Comparison of ENCODE assay signal across 7 mouse cellular contexts in the genomic region with DNA sequence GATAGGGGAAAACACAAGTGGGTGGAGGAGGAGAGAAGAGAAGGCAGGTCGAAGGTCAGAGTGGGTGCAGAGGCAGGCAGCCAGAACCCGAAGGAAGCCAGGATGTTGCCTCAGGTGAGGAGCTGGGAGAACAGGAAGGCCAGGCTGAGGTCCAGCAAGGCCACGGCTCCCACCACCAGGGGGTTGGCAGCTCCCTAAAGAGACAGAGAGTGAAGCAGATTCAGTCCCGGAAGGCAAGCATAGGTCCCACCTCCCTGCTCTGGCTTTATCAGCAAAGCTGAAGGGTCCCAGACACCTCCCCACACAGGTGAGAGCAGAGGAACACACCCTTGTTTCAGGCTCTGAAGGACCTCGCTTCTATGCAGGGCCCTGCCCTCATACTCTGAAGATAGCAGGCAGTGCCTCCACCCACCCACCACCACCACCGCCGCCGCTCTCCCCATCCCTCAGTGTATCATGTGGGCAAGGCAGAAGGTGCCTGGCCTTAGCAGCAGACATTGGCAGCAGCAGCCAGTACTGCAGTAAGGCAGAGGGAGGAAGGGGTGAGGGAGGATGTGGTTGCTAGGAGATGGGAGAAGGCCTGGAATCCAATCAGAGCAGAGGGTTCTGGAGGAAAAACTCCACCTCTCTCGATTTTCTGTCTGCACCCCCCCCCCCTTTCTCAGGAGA. TPM values are rescaled to one million over a fixed set of nuclear protein-coding genes. Genes with fewer than 3 reads are reported as not detected.
DNase-seq lines count a peak whose midpoint lies in the region; ATAC-seq lines count a peak whose summit lies in the region.

No protein-coding gene starts in this region.

- no peaks in the 10 kb centered on the region for H3K36me3 ChIP-seq in forebrain, embryonic 12.5 days (replicated peaks)
- peaks cover 3% of the 10 kb centered on the region; the same call in 1 of the 2 replicates for H3K36me3 ChIP-seq in neural tube, embryonic 14.5 days (ENCODE audit: control insufficient read depth, insufficient read depth, low read length)
- H3K36me3 ChIP-seq in kidney, embryonic 16.5 days (ENCODE audit: insufficient read depth, low read length): 0 out of 2 replicates have a peak, but pooled peaks cover 2% of the 10 kb centered on the region

- intact Hi-C loops in gastrocnemius, postnatal 36 days (cut with DNase I): loop anchor here (10.0 kb wide), 1 partner anchor 404 kb away; no protein-coding TSS in a partner anchor

- 0 out of 2 replicates have a peak overlapping the region, but pooled peaks have one; percentile 5 for H3K4me3 ChIP-seq in forebrain, embryonic 12.5 days (replicated peaks)
- H3K4me3 ChIP-seq in neural tube, embryonic 14.5 days (ENCODE audit: low read depth, low read length): no peak overlapping the region
- no peak overlapping the region for H3K4me3 ChIP-seq in kidney, embryonic 16.5 days (ENCODE audit: low read length)

- H3K4me1 ChIP-seq in forebrain, embryonic 12.5 days: peaks cover 50% of the 10 kb centered on the region
- H3K4me1 ChIP-seq in neural tube, embryonic 14.5 days (ENCODE audit: control insufficient read depth, insufficient read depth, low read length): peaks cover 20% of the 10 kb centered on the region
- peaks cover 19% of the 10 kb centered on the region for H3K4me1 ChIP-seq in kidney, embryonic 16.5 days (ENCODE audit: insufficient read depth, low read length)

- H3K27me3 ChIP-seq in forebrain, embryonic 12.5 days: peaks cover 35% of the 10 kb centered on the region
- peaks cover under 1% of the 10 kb centered on the region; the same call in 1 of the 2 replicates for H3K27me3 ChIP-seq in neural tube, embryonic 14.5 days (ENCODE audit: control insufficient read depth, insufficient read depth, low read length)
- peaks cover 31% of the 10 kb centered on the region for H3K27me3 ChIP-seq in kidney, embryonic 16.5 days (ENCODE audit: insufficient read depth, low read length)

- H3K27ac ChIP-seq in forebrain, embryonic 12.5 days: peak overlapping the region; percentile 80
- peak overlapping the region; percentile 17; the same call in 1 of the 2 replicates for H3K27ac ChIP-seq in neural tube, embryonic 14.5 days (ENCODE audit: low read depth, low read length)
- H3K27ac ChIP-seq in kidney, embryonic 16.5 days (ENCODE audit: low read length): no peak overlapping the region

- H3K9ac ChIP-seq in forebrain, embryonic 12.5 days: peak overlapping the region; percentile 26; the same call in 1 of the 2 replicates
- H3K9ac ChIP-seq in neural tube, embryonic 14.5 days (replicated peaks; ENCODE audit: low read depth, low read length): peak overlapping the region; percentile 28; the same call in 1 of the 2 replicates
- H3K9ac ChIP-seq in kidney, embryonic 16.5 days (replicated peaks; ENCODE audit: low read length): no peak overlapping the region

- WGBS in forebrain, embryonic 12.5 days: 44% methylated on average over 9 of the region's 9 CpGs
- WGBS in neural tube, embryonic 14.5 days: 42% methylated on average over 9 of the region's 9 CpGs
- WGBS in kidney, embryonic 16.5 days: 44% methylated on average over 9 of the region's 9 CpGs

- peak; percentile 80 for ATAC-seq in forebrain, embryonic 12.5 days (ENCODE audit: low FRiP score)
- ATAC-seq in neural tube, embryonic 14.5 days (ENCODE audit: low read depth): peak; percentile 68
- ATAC-seq in kidney, embryonic 16.5 days (ENCODE audit: low FRiP score, low TSS enrichment): no peak
- no peak for ATAC-seq in monocyte, adult 5-6 weeks (replicated peaks; ENCODE audit: insufficient number of reproducible peaks, low FRiP score, low TSS enrichment, poor library complexity, severe bottlenecking)

- DNase-seq in cerebellum, postnatal 14 days: peak; percentile 88
- DNase-seq in layer of hippocampus, adult 9-11 months: peak; percentile 94
- no peak for DNase-seq in gastrocnemius, postnatal 36 days

- no peaks in the 10 kb centered on the region for H3K9me3 ChIP-seq in forebrain, embryonic 12.5 days
- no peaks in the 10 kb centered on the region for H3K9me3 ChIP-seq in neural tube, embryonic 14.5 days (ENCODE audit: control insufficient read depth, low read length)
- no peaks in the 10 kb centered on the region for H3K9me3 ChIP-seq in kidney, embryonic 16.5 days (ENCODE audit: low read length)

- H3K4me2 ChIP-seq in forebrain, embryonic 12.5 days: peak overlapping the region; percentile 21
- peak overlapping the region; percentile 14; the same call in 1 of the 2 replicates for H3K4me2 ChIP-seq in neural tube, embryonic 14.5 days (ENCODE audit: low read depth, low read length)
- no peak overlapping the region for H3K4me2 ChIP-seq in kidney, embryonic 16.5 days (replicated peaks; ENCODE audit: low read depth, low read length)

RNA-seq across cellular contexts. Expression of a gene that starts 1.9 kb away (rescaled TPM):
- 10.2 and 11.4 TPM in 2 replicates for polyA plus RNA-seq in forebrain, embryonic 12.5 days (2016; fragmentation: Nextera tagmentation; extraction: Ambion mirVana)
- polyA plus RNA-seq in neural tube, embryonic 14.5 days (2014; fragmentation: Nextera tagmentation; extraction: Ambion mirVana): 5.4 and 7.0 TPM in 2 replicates
- 1 to 10 TPM; 4.0 to 5.1 TPM for total RNA-seq in gastrocnemius, postnatal 36 days (2021)
- polyA plus RNA-seq in kidney, embryonic 16.5 days (2015; fragmentation: Nextera tagmentation; extraction: Ambion mirVana): 23.2 and 23.3 TPM in 2 replicates
- total RNA-seq in monocyte, adult 5-6 weeks (2017): 26.9 to 61.0 TPM (median 34.8 TPM) in 3 replicates

RNA-seq across cellular contexts. Expression of a gene that starts 8.4 kb away (rescaled TPM):
- polyA plus RNA-seq in forebrain, embryonic 12.5 days (2016; fragmentation: Nextera tagmentation; extraction: Ambion mirVana): 9.0 and 9.4 TPM in 2 replicates
- polyA plus RNA-seq in neural tube, embryonic 14.5 days (2014; fragmentation: Nextera tagmentation; extraction: Ambion mirVana): 36.2 and 41.3 TPM in 2 replicates
- total RNA-seq in gastrocnemius, postnatal 36 days (2021): under 1 TPM; 0.17 to 0.23 TPM
- 0.45 and 0.51 TPM in 2 replicates for polyA plus RNA-seq in kidney, embryonic 16.5 days (2015; fragmentation: Nextera tagmentation; extraction: Ambion mirVana)
- not detected in 3 replicates for total RNA-seq in monocyte, adult 5-6 weeks (2017)

RNA-seq across cellular contexts. Expression of a gene that starts 13.8 kb away (rescaled TPM):
- 32.0 and 33.0 TPM in 2 replicates for polyA plus RNA-seq in forebrain, embryonic 12.5 days (2016; fragmentation: Nextera tagmentation; extraction: Ambion mirVana)
- 29.3 and 32.0 TPM in 2 replicates for polyA plus RNA-seq in neural tube, embryonic 14.5 days (2014; fragmentation: Nextera tagmentation; extraction: Ambion mirVana)
- 10 to 100 TPM; 10.1 to 13.6 TPM for total RNA-seq in gastrocnemius, postnatal 36 days (2021)
- polyA plus RNA-seq in kidney, embryonic 16.5 days (2015; fragmentation: Nextera tagmentation; extraction: Ambion mirVana): 27.1 and 28.9 TPM in 2 replicates
- total RNA-seq in monocyte, adult 5-6 weeks (2017): 6.1 to 9.5 TPM (median 8.9 TPM) in 3 replicates

RNA-seq across cellular contexts. Expression of a gene that starts 16.2 kb away (rescaled TPM):
- 26.3 and 28.1 TPM in 2 replicates for polyA plus RNA-seq in forebrain, embryonic 12.5 days (2016; fragmentation: Nextera tagmentation; extraction: Ambion mirVana)
- polyA plus RNA-seq in neural tube, embryonic 14.5 days (2014; fragmentation: Nextera tagmentation; extraction: Ambion mirVana): 23.9 and 27.3 TPM in 2 replicates
- total RNA-seq in gastrocnemius, postnatal 36 days (2021): 1 to 10 TPM; 3.5 to 3.7 TPM
- 4.3 and 6.0 TPM in 2 replicates for polyA plus RNA-seq in kidney, embryonic 16.5 days (2015; fragmentation: Nextera tagmentation; extraction: Ambion mirVana)
- 2.0 to 7.8 TPM (median 2.4 TPM) in 3 replicates for total RNA-seq in monocyte, adult 5-6 weeks (2017)

Comparison
In these comparisons a context has a peak if more than half of its experiments do, and no peak if none do; other contexts are left out.
1. DNase-seq: peak in cerebellum, postnatal 14 days (2 of 2) and layer of hippocampus, adult 9-11 months (single experiment); none in gastrocnemius, postnatal 36 days (0 of 2).
2. ATAC-seq: peak in forebrain, embryonic 12.5 days (single experiment) and neural tube, embryonic 14.5 days (single experiment); none in kidney, embryonic 16.5 days (single experiment) and monocyte, adult 5-6 weeks (single experiment).